ENCODE assay signal across 8 mouse cellular contexts in the genomic region with DNA sequence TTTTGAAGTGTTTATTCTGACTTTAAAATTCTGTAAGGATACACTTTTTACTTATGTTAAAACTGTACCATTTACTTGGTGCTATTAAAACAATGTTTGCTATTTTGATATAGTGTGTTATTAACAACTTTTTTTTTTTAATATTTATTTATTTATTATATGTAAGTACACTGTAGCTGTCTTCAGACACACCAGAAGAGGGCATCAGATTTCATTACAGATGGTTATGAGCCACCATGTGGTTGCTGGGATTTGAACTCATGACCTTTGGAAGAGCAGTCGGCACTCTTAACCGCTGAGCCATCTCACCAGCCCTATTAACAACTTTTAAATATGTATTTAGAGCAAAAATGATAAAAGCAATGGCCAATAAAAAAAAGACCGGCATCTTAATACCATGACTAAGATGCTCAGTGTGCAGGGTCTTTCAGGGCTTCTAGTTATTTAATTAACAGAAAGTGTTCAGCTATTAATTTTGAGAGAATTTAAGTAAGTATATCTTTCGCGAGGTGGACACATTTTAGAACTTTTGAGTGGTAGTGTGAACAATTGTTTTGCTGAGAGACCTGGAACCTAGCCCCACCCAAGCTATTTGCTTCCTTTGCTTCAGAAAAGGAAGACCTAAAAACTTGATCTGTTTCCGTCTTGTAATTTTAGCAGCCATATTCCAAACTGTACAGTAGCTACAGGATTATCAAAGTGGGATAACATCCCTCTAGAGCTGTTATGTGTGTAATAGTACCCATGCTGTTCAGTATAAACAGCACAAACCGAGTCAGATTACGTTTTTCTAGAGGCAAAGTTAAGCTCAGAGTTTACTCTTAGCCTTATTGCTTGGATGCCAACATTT. TPM values are rescaled to one million over a fixed set of nuclear protein-coding genes. Genes with fewer than 3 reads are reported as not detected.
A peak's percentile ranks its signal among the peaks of the same experiment; 100 is the strongest.
DNase-seq lines count a peak whose midpoint lies in the region; ATAC-seq and TF ChIP-seq lines count a peak whose summit lies in the region.

No protein-coding gene starts in this region.

- intact Hi-C loops in gastrocnemius, adult 2 months (cut with DNase I), result no loop called here
- intact Hi-C loops in left cerebral cortex, postnatal 25 days (cut with DNase I), result no loop called here

- no peak for TF ChIP-seq POLR2A in testis, adult 2 months (IDR thresholded peaks at IDR 0.05; ENCODE audit: control insufficient read depth, low read depth, low read length)

- H3K36me3 ChIP-seq in testis, adult 2 months (ENCODE audit: control insufficient read depth, insufficient read depth, low read length), result no peaks in the 10 kb centered on the region; the same call in 1 of the 2 replicates
- H3K36me3 ChIP-seq in liver, embryonic 12.5 days, result peaks cover 26% of the 10 kb centered on the region

- no peaks in the 10 kb centered on the region for H3K27me3 ChIP-seq in testis, adult 2 months (ENCODE audit: control insufficient read depth, insufficient read depth, low read length)
- H3K27me3 ChIP-seq in liver, embryonic 12.5 days (replicated peaks), result no peaks in the 10 kb centered on the region

- no peaks in the 10 kb centered on the region for H3K4me1 ChIP-seq in testis, adult 2 months (ENCODE audit: control insufficient read depth, insufficient read depth, low read length)
- peaks cover 23% of the 10 kb centered on the region for H3K4me1 ChIP-seq in liver, embryonic 12.5 days

- DNase-seq in gastrocnemius, adult 2 months, result no peak
- no peak for DNase-seq in gastrocnemius, adult 18-20 months (ENCODE audit: low spot score)
- no peak for DNase-seq in testis, postnatal 14 days (ENCODE audit: low spot score)
- peak; percentile 6 for DNase-seq in telencephalon, adult 2 months (ENCODE audit: low read depth, low spot score)
- DNase-seq in cerebellum, adult 11-12 months, result no peak
- DNase-seq in left cerebral cortex, postnatal 25 days (ENCODE audit: low spot score in 2 of 2), result no peak

- H3K27ac ChIP-seq in gastrocnemius, adult 2 months, result peak overlapping the region; percentile 90
- H3K27ac ChIP-seq in testis, adult 2 months (ENCODE audit: control insufficient read depth, insufficient read depth, low read depth, low read length), result no peak overlapping the region
- H3K27ac ChIP-seq in liver, embryonic 12.5 days, result peak overlapping the region; percentile 90

- H3K9me3 ChIP-seq in liver, embryonic 12.5 days (replicated peaks), result no peaks in the 10 kb centered on the region

- no peak for TF ChIP-seq CTCF in gastrocnemius, adult 2 months (IDR thresholded peaks at IDR 0.05)
- TF ChIP-seq CTCF in testis, adult 2 months (IDR thresholded peaks at IDR 0.05; ENCODE audit: control insufficient read depth, insufficient read depth, insufficient replicate concordance, low read depth, low read length), result no peak

- WGBS in liver, embryonic 12.5 days (ENCODE audit: insufficient replicate concordance), result 46% methylated on average over 8 of the region's 8 CpGs

- H3K4me3 ChIP-seq in gastrocnemius, adult 2 months, result peak overlapping the region; percentile 90
- H3K4me3 ChIP-seq in testis, adult 2 months (ENCODE audit: control insufficient read depth, low read depth, low read length), result peak overlapping the region; percentile 93; the same call in 1 of the 2 replicates
- peak overlapping the region; percentile 87 for H3K4me3 ChIP-seq in liver, embryonic 12.5 days

- ATAC-seq in liver, embryonic 12.5 days, result peak; percentile 40

- H3K9ac ChIP-seq in liver, embryonic 12.5 days, result peak overlapping the region; percentile 50

- peak overlapping the region; percentile 70 for H3K4me2 ChIP-seq in liver, embryonic 12.5 days

RNA-seq across cellular contexts. Expression of a gene that starts 0.8 kb away (rescaled TPM):
- 10 to 100 TPM; 10.8 to 13.5 TPM for total RNA-seq in gastrocnemius, adult 2 months (2021)
- 10 to 100 TPM; 10.3 to 11.1 TPM for total RNA-seq in gastrocnemius, adult 18-20 months (2021)
- polyA plus RNA-seq in testis, adult 2 months (2012; rRNA removed), result 6.7 and 7.8 TPM in 2 replicates
- polyA plus RNA-seq in liver, embryonic 12.5 days (2016; fragmentation: Nextera tagmentation; extraction: Ambion mirVana), result 29.7 and 30.5 TPM in 2 replicates
- total RNA-seq in left cerebral cortex, postnatal 25 days (2021), result 10 to 100 TPM; 20.4 to 20.6 TPM

RNA-seq across cellular contexts. Expression of a gene that starts 28.5 kb away (rescaled TPM):
- total RNA-seq in gastrocnemius, adult 2 months (2021), result not detected
- not detected for total RNA-seq in gastrocnemius, adult 18-20 months (2021)
- polyA plus RNA-seq in testis, adult 2 months (2012; rRNA removed), result 19.5 and 29.7 TPM in 2 replicates
- 0.08 and 0.10 TPM in 2 replicates for polyA plus RNA-seq in liver, embryonic 12.5 days (2016; fragmentation: Nextera tagmentation; extraction: Ambion mirVana)
- total RNA-seq in left cerebral cortex, postnatal 25 days (2021), result not detected

RNA-seq across cellular contexts. Expression of a gene that starts 36.8 kb away (rescaled TPM):
- total RNA-seq in gastrocnemius, adult 2 months (2021), result 100 to 1,000 TPM in 1 of 2 experiments, 10 to 100 TPM in 1; 97.2 to 102 TPM
- total RNA-seq in gastrocnemius, adult 18-20 months (2021), result 100 to 1,000 TPM in 1 of 2 experiments, 10 to 100 TPM in 1; 95.9 to 106 TPM
- 11.1 and 13.9 TPM in 2 replicates for polyA plus RNA-seq in testis, adult 2 months (2012; rRNA removed)
- 42.9 and 45.0 TPM in 2 replicates for polyA plus RNA-seq in liver, embryonic 12.5 days (2016; fragmentation: Nextera tagmentation; extraction: Ambion mirVana)
- 100 to 1,000 TPM; 366 to 382 TPM for total RNA-seq in left cerebral cortex, postnatal 25 days (2021)
